Mouse (Mus musculus) heart, adult 18-20 months (tissue): ENCODE measurements at regions not wholly inside any gene's neighbourhood (a gene's known extent, or its start where the extent isn't known, plus 50 kb on each side); places are given as distances from the start of the nearest gene placed in this dataset.

ENCODE experiments used
- DNase-seq, 2 experiments: peaks; one replicate each; pipeline ENCODE4 v3.0.0; 2021 to 2022; ENCODE audit warnings: mixed read lengths in 1 of 2

DNA sequence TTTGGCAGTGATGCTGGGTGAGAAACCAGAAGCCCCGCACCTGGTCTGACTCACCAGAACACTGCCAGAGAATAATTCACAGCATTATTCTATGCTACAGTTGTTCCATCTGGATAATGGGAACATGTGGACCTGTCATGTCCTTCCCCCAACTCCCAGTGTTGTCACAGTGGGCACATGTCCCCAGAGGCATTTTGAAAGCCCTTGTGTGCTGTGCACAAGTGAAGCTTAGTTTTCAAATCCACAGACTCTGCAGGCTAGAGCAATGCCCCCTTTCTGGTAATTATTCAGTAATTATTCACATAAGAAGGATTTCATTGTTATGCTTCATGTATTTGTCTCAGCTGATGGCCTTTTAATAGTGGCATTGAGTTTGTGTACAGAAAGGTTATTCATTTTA is 146.7 kb downstream of the Slc4a3 start:
- DNase-seq: no peak

DNA sequence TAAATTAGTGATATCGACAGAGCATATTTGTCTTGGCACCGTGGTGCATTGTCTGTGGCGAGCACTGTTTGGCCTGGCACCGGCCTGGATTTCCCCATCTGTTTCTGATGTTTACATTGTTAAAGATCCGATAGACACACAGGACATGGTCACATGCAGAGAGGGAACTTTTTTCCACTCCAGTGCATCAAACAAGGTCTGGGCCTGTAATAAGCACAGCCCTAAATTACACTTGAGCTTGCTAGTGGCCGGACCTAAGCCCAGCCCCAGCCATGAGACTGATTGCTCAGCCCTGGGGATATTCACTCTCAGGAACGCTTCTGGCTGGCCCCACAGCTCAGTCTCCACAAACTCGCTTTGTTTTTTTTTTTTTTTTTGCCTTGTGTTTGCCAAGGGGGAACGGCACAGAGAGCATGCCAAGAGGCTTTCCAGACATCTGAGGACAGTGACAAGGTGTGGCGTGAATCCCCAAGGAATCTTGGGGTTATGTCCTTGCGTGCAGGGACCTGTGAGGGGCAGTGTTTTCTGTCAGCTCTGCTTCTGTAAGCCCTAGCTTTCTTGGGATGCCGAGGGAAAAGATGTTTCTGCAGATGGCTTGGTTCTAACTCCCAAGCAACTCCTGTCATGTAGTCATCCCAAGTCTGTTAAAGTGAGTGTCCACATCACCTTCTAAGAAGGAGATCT is 147.3 kb downstream of the Slc4a3 start:
- DNase-seq: no peak

DNA sequence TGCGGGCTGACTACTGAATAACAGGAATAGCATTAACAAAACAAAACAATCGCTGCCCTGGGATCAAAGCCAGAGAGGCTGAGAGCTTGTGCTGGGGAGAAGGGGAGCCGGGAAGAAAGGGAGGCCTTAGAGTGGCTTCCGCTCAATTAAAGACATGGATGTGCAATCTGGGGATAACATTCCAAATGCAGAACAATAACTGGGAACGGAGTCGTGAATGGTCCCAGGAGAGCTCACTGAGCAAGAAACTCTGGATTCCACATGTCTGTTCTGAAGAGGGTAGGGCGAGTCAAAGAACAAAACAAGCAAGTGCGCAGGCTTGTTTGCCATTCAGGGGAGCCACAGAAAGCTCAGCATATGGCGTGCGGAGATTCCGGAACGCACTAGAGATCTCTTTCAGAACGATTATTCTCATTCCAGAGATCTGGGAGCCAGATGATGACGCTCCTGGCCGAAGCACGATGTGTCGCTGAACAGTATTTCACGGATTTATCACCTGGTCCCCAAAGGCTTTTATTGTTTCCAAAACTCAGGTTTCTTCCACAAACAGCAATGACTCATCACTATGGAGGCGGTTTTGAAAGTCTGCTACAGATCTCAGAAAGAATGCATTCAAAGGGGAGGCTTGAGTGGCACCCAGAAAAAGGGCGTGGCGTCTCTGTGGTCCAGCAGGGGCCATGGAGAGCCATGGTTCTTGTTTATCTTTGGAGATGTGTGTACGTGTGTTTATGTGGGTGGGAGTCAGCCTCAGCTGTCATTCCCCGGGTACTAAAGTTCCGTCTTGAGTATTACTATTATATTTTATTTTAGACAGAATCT is 159.0 kb downstream of the Slc4a3 start:
- DNase-seq: peak in 1 of 2 experiments; percentile 5

DNA sequence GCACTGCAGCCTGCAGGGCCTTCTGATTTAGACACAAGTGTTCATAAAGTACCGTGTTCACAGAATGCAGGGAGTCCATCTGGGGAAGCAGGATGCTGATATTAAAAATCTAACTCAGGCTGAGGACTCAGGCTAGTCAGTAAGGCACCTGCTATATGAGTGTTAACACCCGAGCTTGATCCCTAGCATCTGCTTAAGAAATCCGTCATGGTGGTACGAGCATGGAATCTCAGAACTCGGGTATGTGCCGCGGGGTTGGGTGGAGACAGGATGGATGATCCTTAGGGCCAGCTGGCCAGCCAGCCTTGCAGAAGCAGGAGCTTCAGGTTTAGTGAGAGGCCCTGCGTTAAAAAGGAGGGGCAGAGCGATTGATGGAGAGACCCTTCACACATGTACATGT is 160.1 kb downstream of the Slc4a3 start:
- DNase-seq: no peak

DNA sequence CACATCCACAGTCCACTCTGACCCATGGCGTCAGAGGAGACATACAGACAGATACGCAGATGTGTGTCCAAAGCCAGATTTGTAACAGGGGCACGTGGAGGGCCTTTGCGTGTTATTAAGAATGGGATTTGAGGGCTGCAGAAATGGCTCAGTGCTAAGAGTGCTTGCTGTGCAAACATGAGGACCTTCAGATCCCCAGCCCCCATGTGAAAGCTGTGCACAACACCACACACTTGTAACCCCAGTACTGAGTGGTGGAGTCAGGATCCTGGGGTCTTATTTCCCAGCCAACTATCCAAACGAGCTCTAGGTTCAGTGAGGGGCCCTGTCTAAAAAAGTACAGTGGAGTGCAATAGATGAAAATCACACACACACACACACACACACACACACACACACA is 177.4 kb downstream of the Slc4a3 start:
- no peak for DNase-seq

DNA sequence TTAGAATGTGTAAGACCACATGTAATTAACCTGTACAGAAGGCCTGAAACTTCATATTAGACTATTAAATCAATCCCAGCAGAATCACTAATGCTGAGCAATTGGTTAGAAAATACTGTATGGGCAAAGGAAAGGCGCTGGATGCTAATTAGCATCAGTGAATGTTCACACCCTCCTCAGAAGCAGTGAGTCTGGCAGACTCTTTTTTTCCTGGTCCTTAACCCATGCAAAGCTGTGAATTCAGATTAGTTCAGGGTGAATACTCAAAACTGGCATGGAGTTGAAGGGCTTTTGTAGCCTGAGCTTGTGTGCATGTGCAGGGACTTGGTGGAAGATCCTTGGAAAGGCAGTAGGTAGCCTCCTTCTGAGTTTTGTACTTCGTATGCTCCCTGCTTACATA is 179.3 kb downstream of the Slc4a3 start:
- no peak for DNase-seq

DNA sequence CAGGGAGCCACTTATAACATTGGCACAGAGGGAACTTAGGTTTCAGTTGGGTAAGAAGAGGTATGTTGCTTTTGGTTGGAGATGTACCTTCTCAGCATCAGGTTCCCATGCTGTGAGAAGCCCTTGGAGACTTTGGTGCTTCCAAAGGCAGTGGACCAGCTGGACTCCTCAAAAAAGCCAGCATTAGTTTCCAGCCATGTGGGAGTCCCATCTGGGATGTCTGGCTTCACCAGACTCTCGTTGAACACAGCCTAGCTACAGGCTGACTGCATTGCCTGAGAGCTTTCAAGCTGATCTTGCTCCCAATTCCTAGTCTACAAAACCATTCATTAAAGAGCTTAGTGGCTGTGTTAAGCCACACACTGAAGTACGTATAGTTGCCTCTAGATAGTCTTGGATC is 182.8 kb downstream of the Slc4a3 start:
- no peak for DNase-seq

DNA sequence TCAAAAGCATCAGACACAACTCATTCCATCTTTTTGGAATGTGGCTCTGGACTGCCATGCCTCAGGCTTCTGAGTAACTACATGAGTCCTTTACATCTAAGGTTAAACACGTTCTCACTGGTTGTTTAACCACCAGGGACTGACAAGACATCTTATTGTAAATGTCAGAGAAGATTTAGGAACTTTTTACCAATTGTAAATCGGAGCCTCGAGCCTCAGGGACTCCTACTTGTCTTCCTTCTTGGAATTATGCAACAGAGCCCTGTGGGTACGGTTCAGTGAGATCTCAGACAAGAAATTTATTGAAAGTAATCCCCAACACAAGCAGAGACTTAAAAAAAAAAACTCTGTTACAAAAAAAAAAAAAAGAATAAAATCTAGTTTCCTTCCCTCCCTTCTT is 187.7 kb downstream of the Slc4a3 start:
- no peak for DNase-seq

DNA sequence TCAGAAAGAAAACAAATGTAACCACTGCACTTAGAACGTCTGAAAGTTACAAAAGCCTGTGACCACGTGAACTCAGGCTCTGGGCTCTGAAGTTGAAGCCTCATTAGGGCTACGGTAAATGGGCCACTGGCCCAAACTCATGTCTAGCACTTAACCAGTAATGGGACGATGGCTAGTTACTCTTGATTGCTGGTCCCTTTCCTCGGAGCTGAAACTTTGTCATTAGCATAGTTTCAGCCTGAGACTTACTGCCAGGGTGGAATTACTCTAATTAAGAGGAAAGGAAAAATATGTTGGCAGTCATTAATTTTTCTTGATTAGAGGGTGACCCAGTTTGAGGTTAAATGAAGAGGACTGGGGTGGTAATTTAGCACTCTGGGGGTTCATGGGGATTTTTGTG is 192.6 kb downstream of the Slc4a3 start:
- DNase-seq: no peak

DNA sequence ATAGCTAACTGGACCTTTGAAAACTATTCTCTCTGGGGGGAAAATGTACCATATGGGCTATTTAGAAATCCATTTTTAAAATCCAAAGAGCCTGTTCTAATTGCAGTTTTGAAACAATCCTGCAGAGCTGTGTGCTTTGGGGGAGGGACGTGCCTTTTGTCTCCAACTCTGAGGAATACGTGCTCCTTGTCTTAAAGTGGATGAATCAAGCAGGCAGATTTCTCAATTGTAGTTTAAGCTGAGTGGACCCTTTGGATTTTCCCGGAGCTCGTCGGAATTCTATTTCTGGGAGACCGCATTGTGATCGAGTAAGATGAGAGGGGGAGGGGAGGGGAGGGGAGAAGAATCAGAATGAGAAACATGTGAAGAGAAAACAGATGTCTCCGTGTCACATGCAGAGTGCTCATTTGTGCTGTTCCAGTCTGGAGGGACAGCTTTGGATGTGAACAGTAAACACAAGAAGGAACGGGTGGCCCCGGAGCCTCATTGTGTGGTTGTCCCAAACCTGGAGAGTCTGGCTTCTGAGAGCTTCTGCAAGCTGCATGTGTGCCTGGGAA is 203.7 kb downstream of the Slc4a3 start:
- DNase-seq: no peak

DNA sequence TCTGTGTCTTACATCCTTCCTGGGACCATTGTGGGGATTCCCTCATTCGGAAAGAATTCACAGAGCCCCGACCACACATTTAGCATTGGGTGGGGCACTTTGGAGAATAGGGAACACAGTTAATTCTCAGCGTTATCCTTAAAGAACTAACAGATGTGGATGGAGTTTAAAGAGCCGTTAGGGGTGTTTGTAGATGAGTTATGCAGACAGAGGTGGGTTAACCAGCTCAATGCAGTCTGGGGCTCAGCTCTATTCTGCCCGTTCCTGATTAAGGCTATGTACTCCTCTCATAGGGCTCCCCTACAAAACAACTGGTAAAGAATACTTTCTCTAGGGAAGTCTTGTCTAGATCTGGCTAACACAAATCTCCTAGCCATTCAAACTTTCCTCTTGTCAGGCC is 226.1 kb downstream of the Slc4a3 start:
- no peak for DNase-seq

DNA sequence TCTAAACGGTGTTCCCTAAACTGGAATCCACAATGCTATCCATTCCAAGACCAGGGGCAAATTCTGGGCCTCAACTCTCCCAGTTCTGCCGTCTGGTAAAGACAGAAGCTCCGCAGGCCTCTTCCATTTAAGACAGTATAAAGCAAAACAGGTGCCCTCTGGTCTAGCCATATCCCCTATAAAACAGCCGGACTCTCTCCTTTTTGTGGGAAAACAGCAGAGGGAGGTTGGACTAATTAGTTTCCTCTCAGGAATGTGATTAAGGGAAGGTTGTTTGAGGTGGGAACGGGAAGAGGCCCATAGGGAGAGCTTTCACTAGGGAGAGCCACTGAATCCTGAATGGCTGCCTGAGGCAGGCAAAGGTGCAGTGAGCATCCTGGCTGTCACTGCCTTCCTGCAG is 226.9 kb downstream of the Slc4a3 start:
- DNase-seq: no peak

DNA sequence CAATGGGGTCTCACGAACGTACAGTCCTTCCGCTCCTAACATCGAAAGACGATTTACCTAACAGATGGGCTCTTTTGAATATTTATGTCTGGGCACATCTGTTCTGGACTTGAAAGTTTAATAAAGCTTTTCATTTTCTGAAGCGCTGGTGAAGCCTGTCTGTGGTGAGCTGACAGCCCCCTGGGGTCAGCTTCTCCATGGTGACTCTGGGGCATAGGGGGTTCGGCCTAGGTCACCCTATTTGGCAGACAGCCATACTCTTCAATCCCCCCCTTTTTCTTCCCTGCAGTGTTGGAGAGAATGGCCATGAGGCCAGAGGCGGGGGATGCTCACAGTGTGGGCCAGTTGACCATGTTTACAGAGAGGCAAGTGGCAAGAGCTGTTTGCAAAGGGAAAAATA is 232.8 kb downstream of the Slc4a3 start:
- DNase-seq: no peak

DNA sequence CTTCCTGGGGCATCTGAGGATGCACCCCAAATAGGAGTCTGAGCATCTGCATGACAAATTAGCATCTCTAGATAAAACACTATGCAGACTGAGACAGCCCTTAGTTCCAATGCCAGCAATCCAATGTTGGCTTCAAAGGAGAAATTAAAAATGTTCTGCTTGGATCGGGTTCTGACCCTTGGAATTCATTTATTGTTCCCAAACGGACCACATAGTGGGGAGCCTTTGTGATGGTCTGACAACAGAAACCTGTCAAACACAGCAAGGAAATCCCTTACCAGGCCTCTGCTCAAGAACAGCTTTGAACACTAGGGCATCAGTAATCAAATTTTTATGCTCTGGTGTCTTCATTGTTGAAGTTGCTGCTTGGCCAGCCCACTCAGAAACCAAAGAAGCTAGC is 237.1 kb downstream of the Slc4a3 start:
- no peak for DNase-seq

DNA sequence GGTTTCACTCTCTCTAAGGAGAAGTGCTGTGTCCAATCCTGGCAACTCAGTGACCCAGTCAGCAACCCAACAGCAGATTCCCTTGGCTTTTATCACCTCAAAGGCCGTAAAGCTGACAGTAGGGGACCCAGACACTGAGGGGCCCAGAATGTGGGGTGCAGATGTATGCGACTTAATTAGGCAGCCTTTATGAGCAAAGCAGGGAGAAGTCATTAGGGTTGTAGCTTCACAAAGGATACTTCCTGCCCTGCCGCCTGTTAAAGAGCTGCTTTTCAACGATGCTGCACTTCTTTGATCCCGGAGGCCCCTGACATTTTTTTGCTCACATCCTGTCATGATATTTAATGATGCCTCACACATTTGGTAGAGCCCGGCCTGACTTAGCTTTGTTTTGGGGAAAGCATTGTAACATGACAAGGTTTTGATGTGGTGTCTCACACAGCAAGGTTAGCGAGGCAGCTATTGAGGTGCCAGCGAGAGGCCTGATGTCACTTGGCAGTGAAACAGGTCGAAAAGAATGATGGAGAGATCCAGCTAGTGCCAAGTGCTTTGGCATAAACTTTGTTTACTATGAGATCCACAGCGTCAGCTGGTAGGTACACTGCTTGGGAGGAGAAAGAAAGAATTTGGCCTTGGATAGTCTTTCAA is 240.2 kb downstream of the Slc4a3 start:
- peak in 1 of 2 experiments; percentile 4 for DNase-seq

DNA sequence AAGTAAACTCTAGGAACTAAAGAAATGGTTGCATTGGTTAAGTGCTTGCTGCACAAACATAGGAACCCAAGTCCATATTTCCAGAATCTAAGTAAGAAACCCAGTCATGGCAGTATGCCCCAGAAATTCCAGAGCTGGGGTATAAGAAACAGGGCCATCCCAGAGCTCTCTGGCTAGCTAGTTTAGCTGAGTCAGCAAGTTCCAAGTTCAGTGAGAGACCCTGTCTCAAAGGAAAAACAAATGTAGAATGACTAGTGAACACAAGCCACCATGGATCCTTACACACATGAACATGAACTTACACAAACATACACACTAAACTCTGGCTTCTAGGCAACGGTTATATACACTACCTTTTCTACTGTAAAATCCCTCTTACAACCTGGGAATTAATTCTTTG is 245.4 kb downstream of the Slc4a3 start:
- DNase-seq: no peak

DNA sequence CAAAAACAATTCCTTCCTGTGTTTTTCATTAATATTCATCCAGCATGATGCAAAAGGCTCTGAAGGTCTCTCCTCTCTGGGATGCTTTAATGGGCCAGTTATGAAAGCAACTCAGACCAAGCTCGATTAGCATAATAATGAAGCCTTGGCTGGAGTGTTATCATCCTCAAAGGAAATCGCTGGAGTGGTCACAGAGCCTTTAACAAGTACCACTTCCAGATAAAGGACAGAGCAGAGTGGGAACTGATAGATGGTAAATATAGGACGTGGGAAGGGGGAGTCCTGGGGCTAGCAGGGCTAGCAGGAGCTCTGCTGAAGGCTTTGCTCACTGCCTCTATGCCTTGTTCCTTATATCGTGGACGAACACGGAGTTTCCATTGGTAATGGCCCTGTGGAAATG is 251.7 kb downstream of the Slc4a3 start:
- no peak for DNase-seq

DNA sequence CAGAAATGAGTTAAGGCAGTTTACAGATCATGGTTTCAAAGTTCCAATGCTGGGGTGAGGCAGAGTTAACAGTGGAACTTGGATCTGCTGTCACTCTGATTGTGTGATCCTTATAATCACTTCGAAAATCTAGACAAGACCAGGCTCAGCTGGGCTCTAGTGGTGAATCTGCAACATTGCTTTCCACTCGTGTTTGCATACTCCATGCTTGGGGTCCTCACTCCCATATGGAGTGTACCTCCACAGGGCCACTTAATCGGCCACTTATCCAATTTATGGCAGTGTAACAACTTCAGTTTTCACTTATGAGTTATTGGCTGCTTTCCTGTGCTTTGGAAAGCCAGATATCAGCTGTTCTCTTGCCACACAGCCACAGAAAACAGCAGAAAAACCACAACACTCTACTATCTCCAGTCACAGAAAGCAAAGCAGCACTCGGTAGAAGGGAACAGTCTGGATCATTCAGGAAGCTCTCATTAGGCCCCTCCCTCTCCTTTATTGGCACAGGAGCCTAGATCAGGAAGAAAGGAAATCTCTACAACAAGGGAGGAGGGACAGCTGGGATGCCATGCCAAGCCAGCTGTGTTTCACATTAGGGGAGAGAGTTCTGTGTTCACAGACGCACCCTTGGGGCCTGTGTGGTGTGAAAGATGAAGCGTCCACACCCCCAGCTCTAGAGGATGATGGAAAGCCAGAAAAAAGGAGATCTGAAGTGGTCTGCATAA is 252.5 kb downstream of the Slc4a3 start:
- peak; percentile 43 to 66 for DNase-seq

DNA sequence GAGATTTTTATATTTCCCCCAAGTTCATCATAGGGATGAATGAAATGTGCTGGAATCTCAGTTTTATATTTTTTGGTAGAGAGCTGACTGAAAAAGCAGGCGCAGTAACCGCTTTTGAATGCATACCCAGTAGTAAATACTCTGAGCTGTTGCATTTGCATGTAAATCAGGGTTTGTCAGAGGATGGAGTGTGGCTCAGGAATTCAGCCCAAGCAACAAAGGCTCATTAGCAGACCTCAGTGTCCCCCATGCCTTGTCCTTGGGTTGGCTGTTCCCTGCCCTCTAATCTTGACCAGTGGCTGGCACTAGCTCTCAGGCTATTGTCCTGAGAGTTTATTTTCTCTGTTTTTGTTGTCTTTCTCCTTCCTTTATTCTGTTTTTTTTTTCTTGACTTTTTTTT is 258.4 kb downstream of the Slc4a3 start:
- no peak for DNase-seq

DNA sequence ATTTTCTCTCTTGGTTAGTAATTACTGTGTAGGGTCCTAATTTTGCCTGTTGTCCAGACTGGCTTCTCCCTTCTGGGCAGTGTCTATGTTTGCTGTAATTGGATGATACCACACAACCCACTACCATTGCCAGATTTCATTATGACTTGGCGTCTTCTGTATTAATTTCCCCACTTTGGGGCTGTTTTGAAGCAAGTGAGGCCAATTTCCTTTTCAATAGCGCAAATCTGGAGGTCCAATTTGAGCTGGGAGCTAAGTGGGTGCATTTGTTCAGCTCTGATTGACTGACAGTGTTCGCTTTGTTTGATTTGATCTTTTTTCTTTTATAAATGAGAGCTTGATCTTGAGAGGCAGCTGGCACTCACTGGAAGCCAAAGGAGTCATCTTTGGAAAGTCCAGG is 266.4 kb downstream of the Slc4a3 start:
- DNase-seq: no peak

DNA sequence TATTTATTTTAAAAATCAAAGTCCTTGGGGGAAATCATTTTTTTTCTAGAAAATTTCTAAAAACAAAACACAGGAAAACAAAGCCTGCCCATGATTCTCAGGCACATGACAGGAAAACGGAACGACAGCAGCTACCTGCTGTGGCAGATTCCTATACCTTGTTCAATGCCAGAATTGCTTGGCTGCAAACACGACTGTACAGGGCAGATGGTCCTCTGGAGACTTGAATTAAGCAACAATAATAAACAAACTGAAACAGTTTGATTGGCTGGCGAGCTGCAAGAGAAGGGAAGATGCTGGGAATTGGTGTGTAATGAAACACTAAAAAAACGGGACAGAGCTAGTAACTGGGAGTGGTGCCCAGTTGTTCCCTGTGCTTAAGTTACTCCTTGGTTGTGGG is 280.1 kb downstream of the Slc4a3 start:
- DNase-seq: no peak

DNA sequence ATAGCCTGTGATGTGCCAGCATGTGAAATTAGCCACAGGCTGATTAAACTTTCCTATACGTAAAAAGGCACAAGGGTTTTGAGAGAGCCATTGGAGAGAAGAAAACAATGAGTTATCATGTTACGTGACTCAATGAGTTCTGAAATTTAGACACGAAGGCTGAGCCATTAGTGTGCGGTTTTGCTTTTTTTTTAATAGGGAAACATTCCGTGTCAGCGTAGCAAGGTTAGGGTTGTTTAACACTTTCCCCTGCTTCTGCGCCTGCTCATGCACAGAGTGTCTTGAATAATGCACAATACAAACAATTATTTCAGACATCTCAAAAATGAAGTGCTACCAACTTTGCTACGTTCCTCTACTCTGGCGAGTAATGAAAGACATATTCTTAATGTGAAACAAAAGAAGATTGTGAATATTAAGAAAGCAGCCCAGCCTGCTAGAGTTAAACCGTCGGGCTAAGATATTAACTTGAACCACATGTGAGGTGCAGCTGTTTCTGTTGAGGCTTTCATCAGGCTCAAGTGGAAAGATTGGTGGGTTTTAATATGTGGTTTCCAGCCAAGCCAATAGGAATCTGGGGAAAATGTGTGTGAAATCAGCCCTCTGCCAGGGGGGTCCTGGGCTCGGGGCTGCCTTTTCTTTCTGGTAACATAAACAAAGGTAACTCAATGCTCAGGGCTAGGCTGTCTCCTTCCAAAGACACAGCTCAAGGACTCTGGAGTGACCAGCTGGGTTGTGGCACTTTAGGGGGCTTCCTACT is 287.2 kb downstream of the Slc4a3 start:
- no peak for DNase-seq
